Mouse (Mus musculus) heart, postnatal 10 days (tissue): ENCODE measurements at regions not wholly inside any gene's neighbourhood (a gene's known extent, or its start where the extent isn't known, plus 50 kb on each side); places are given as distances from the start of the nearest gene placed in this dataset.

ENCODE experiments used
- DNase-seq, 2 experiments: peaks; one replicate each; pipeline ENCODE4 v3.0.0; 2021
- intact Hi-C: fragments of 180-260 bp; cut with DNase I; formaldehyde crosslinking; loops from one replicate; pipeline ENCODE4 v1.15.1; 2025

DNA sequence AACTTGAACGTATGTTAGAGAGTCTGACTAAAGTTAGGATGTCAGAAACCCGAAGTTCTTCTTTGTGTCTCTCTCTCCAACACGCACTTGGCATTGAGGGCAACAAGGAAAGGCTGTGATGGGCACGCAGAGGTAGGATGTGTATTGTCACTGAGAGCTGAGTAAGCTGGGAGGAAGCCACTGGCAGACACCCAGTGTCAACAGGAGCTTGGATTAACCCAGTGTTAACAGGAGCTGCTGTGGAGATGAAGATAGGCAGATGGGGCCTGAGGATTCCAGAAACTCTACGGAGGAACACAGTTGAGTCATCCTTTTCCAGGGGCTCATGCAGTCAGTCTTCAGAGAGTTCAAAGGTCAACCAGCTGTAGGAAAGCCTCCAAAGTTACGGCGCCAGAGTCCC, 242.2 kb upstream of the Cd180 start:
- DNase-seq: no peak
- intact Hi-C loops: no loop called here

DNA sequence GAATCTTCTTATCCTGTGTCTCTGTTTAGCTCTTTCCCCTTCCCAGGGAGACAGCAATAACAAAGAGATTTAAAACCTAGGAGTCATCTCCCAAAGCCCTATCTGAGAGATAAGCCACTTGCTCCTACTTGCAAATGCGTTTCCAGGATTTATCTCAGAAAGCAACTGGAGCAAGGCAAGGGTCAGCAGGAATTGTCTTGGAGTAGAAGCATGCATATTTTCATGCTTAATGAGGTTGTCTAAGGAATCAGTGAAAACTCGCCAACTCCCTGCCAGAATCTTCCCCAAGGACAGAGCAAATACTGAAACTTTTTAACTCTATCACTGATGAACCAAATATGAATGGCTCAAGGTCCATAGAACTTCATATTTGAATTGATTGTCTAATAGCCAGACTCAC, 234.6 kb upstream of the Cd180 start:
- DNase-seq: no peak
- intact Hi-C loops: no loop called here

GRCm38 (mm10) chr13:102463993-102464392, 229.4 kb upstream of the Cd180 start:
- intact Hi-C loops: no loop called here
- no peak for DNase-seq

DNA sequence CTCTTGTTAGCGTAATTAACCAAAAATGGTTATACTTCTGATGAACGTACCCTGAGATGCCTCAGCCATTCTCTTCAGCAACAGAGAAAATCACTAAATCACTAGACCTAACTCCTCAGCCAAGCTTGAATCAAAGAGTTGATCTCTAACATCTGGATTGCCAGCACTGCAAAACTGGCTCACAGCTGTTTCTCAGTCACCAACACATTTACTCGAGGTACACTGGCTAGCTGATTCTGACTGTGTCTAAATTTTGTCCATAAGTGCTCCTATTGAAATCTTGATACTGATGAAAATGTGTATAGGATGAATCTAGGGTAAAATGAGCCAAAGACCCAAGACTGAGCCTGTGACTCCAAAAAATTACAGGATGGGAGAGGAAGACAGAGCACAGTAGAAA, 211.5 kb upstream of the Cd180 start:
- intact Hi-C loops: no loop called here
- no peak for DNase-seq

DNA sequence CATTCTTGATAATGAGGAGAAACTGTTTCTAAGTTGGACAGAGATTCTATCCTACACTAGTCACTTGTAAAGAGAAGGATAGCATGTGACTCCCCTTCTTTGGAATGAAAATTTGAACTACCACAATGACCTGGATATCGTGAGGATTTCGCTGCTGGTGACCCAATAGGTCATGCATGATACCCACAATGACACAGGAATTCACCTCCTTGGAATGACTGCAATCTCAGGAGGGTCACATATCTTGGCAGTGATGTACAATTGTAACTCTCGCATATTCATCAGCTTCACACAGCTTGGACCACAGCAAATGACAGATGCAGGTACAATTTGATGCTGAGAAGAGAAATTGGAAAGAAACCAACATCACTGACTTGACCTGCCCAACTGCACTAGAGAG, 210.9 kb upstream of the Cd180 start:
- DNase-seq: no peak
- intact Hi-C loops: no loop called here

GRCm38 (mm10) chr13:102487416-102488097, 205.8 kb upstream of the Cd180 start:
- DNase-seq: no peak
- intact Hi-C loops: no loop called here

DNA sequence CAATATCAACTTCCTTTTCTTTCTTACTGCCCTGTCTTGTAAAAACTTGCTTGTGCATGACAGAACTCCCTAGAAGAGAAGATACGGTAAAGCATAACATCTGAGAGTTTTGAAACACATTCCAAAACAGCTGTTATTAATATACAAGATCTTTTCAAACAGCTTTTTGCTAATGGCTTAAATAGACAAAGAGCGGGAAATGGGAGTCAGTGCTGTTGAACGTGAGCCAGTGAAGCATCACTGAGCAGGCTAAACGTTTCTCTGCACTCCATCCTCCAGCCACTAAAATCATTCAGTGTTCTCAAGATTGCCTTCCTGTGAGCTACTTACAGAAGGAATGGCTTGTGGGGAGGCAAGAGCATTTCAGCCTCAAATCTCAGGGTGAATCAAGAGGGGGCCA, 202.0 kb upstream of the Cd180 start:
- intact Hi-C loops: no loop called here
- peak; percentile 18 to 20 for DNase-seq

- intact Hi-C loops: no loop called here
- no peak for DNase-seq
These were observed 189.0 kb upstream of the Cd180 start for GRCm38 (mm10) chr13:102504157-102504947.

DNA sequence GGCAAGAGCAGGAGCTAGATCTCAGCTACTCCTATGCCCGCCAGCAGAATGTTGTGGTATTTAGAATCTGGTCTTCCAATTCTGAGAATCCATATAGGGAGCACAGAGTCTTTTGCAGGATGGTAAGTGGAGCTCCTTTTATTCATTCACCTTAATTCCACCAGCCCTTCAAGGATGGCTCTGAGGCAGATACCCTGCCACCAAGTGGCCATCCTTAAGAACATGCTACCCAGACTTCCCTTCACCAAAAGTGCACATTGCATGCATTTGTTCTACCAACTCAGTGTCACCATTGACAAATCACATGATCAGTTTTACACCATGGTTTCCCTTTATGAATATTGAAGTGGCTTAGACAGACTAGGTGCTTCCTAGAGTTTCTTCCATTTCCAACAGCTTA, 186.1 kb upstream of the Cd180 start:
- DNase-seq: no peak
- intact Hi-C loops: loop anchor here (5.0 kb wide), 1 partner anchor 770 kb away; no protein-coding TSS in a partner anchor

- intact Hi-C loops: loop anchor here (5.0 kb wide), 1 partner anchor 771 kb away; no protein-coding TSS in a partner anchor
- DNase-seq: no peak
These were observed 185.4 kb upstream of the Cd180 start for GRCm38 (mm10) chr13:102507916-102508315.

- DNase-seq: no peak
- intact Hi-C loops: loop anchor here (2.0 kb wide), 1 partner anchor 44 kb away; no protein-coding TSS in a partner anchor
These were observed 182.6 kb upstream of the Cd180 start for GRCm38 (mm10) chr13:102510733-102511279.

DNA sequence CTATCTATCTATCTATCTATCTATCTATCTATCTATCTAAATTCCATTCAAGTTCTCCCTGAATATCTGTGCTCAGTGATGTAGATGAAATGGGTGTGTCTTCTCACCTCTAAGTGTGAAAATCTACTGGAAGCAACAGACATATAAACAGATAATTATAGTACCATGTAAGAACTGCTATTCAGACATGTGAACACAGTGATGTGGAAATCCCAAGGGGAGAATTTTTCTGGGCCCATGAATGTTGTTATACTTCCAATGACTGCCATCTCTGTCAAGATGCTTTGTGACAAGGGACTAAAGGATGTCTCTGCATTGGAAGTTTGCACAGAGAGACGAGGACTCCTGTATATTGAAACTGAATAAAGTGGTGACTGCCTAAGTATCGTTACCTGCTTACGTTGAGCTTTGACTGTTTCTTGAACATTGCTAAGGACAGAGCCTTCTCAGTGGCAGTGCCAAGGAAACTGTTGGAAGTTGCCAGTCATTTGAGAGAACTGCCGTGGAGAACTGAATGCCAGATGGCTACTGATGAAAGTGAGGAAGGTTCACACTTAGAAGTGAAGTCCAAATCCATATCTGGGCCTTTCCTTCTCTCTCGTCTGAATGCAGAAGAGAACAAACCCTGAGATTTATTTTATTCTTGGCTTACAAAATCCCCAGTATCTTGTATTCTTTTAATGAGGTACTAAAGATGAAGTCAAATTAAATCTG, 175.0 kb upstream of the Cd180 start:
- intact Hi-C loops: no loop called here
- DNase-seq: no peak

GRCm38 (mm10) chr13:102521427-102521826, 171.9 kb upstream of the Cd180 start:
- intact Hi-C loops: loop anchor here (10.0 kb wide), 1 partner anchor 123 kb away; no protein-coding TSS in a partner anchor

GRCm38 (mm10) chr13:102522080-102522479, 171.3 kb upstream of the Cd180 start:
- intact Hi-C loops: loop anchor here (10.0 kb wide), 1 partner anchor 123 kb away; no protein-coding TSS in a partner anchor
- no peak for DNase-seq

More at GRCm38 (mm10) chr13:102521427-102521826, 171.9 kb upstream of the Cd180 start:
- DNase-seq: no peak

DNA sequence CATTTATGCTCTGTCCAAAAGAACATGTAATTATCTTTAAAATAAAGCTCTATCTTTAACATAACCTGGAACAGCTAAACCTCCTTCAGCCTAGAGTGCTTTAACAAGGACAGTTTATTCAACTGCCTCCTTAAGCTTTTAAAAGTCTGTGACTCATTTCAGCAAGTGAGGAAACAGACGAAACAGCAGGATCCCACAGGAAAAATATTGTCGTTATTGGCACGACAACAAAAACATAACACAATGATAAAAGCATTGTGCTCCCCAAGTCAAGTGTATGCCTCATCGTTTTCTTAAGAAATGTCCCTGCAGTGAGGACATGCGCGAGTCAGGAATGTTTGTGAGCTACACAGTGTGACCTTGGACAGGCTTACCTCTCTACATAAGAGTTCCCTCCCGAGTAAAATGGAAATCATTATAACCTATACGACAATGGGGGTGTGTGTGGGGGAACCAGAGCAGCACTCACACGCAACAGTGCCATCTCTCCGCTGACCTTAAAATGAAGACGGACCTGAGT, 166.7 kb upstream of the Cd180 start:
- intact Hi-C loops: loop anchor here (10.0 kb wide), 1 partner anchor 118 kb away; no protein-coding TSS in a partner anchor
- DNase-seq: no peak

GRCm38 (mm10) chr13:102533784-102534183, 159.6 kb upstream of the Cd180 start:
- intact Hi-C loops: no loop called here
- peak; percentile 32 to 33 for DNase-seq

- peak in 1 of 2 experiments; percentile 8 for DNase-seq
- intact Hi-C loops: no loop called here
These were observed 155.7 kb upstream of the Cd180 start for GRCm38 (mm10) chr13:102537424-102538242.

- intact Hi-C loops: no loop called here
- no peak for DNase-seq
These were observed 152.9 kb upstream of the Cd180 start for GRCm38 (mm10) chr13:102540436-102540835.

GRCm38 (mm10) chr13:102544359-102545165, 148.8 kb upstream of the Cd180 start:
- no peak for DNase-seq

More at GRCm38 (mm10) chr13:102544359-102545165, 148.8 kb upstream of the Cd180 start:
- intact Hi-C loops: no loop called here
